Mouse (Mus musculus) CH12.LX (cell line): ENCODE measurements at regions not wholly inside any gene's neighbourhood (a gene's known extent, or its start where the extent isn't known, plus 50 kb on each side); places are given as distances from the start of the nearest gene placed in this dataset.
A peak's percentile ranks its signal among the peaks of the same experiment; 100 is the strongest.

ENCODE experiments used
- DNase-seq: peaks from one replicate; pipeline ENCODE4 v3.0.0-alpha.2; 2013; ENCODE audit errors: extremely low read depth
- H3K27ac ChIP-seq: 2 replicates; pipeline ENCODE4 v1.5.1; 2012; ENCODE audit warnings: low read depth, mild to moderate bottlenecking, control low read depth, moderate library complexity; ENCODE audit not compliant: insufficient read depth
- H3K27me3 ChIP-seq: replicated peaks from 2 replicates; pipeline ENCODE3; 2012; ENCODE audit warnings: inconsistent platforms
- H3K36me3 ChIP-seq, 2 experiments: replicated peaks in 1 of 2; 2 replicates each; pipeline versions ENCODE3 to v1.6.1; 2012; ENCODE audit warnings: inconsistent platforms in 1 of 2, low read length in 1 of 2, mild to moderate bottlenecking in 1 of 2, mixed read lengths in 1 of 2, moderate library complexity in 1 of 2; ENCODE audit not compliant: control insufficient read depth in 1 of 2, insufficient read depth in 1 of 2
- H3K4me1 ChIP-seq, 2 experiments: 2 replicates each; pipeline ENCODE4 v1.6.1; 2012; ENCODE audit warnings: inconsistent platforms in 1 of 2, moderate library complexity in 1 of 2; ENCODE audit not compliant: insufficient read depth in 2 of 2, control insufficient read depth in 1 of 2
- H3K4me2 ChIP-seq: 2 replicates; pipeline ENCODE4 v1.6.1; 2012; ENCODE audit warnings: low read depth, mild to moderate bottlenecking, control low read depth; ENCODE audit not compliant: poor library complexity, insufficient read depth, severe bottlenecking
- H3K4me3 ChIP-seq, 3 experiments: fragments of 150-350 bp in 1 of 3; sonication (generic) in 1 of 3; replicated peaks in 1 of 3; 2 replicates each; pipeline versions ENCODE3 to v1.5.1; 2011 to 2012; ENCODE audit warnings: low read depth in 2 of 3, low read length in 2 of 3, mild to moderate bottlenecking in 2 of 3, moderate library complexity in 2 of 3, control low read depth in 1 of 3, improper control_type of control experiment in 1 of 3, inconsistent platforms in 1 of 3, mixed read lengths in 1 of 3; ENCODE audit not compliant: poor library complexity in 1 of 3
- H3K79me2 ChIP-seq: replicated peaks from 2 replicates; pipeline ENCODE4 v1.6.1; 2012; ENCODE audit warnings: mild to moderate bottlenecking, moderate library complexity; ENCODE audit not compliant: control insufficient read depth, poor library complexity, insufficient read depth, severe bottlenecking; ENCODE audit errors: extremely low read depth
- H3K9ac ChIP-seq: 2 replicates; pipeline ENCODE4 v1.6.1; 2012; ENCODE audit warnings: low read depth, mild to moderate bottlenecking, control low read depth, moderate library complexity; ENCODE audit not compliant: insufficient read depth
- H3K9me3 ChIP-seq: replicated peaks from 2 replicates; pipeline ENCODE3; 2012; ENCODE audit warnings: low read length, inconsistent platforms, mixed read lengths
- BHLHE40 ChIP-seq: IDR thresholded peaks from 2 replicates; pipeline ENCODE4 v1.6.1; 2011; ENCODE audit warnings: mild to moderate bottlenecking, low read depth, low read length, improper control_type of control experiment
- CHD1 ChIP-seq: IDR thresholded peaks from 2 replicates; pipeline ENCODE4 v1.6.1; 2012; ENCODE audit warnings: low read depth, low read length, improper control_type of control experiment, inconsistent platforms
- CHD2 ChIP-seq: IDR thresholded peaks from 2 replicates; pipeline ENCODE4 v1.6.1; 2011; ENCODE audit warnings: low read length, improper control_type of control experiment
- CTCF ChIP-seq, 2 experiments: IDR thresholded peaks in 1 of 2; conservative IDR thresholded peaks in 1 of 2; 2 replicates each; pipeline ENCODE4 v1.5.1; 2011 to 2012; ENCODE audit warnings: low read depth in 2 of 2, low read length in 2 of 2, improper control_type of control experiment in 1 of 2, inconsistent platforms in 1 of 2, mild to moderate bottlenecking in 1 of 2, moderate library complexity in 1 of 2
- E2F4 ChIP-seq: IDR thresholded peaks from 2 replicates; pipeline ENCODE4 v1.6.1; 2011; ENCODE audit warnings: low read depth, low read length, improper control_type of control experiment; ENCODE audit not compliant: insufficient replicate concordance
- ELF1 ChIP-seq: IDR thresholded peaks from 2 replicates; pipeline ENCODE4 v1.6.1; 2014; ENCODE audit warnings: low read depth, mild to moderate bottlenecking, inconsistent platforms, low read length, improper control_type of control experiment
- ETS1 ChIP-seq: conservative IDR thresholded peaks from 2 replicates; pipeline ENCODE4 v1.6.1; 2012; ENCODE audit warnings: low read depth, mild to moderate bottlenecking, inconsistent platforms, low read length, improper control_type of control experiment, moderate library complexity
- GABPA ChIP-seq: IDR thresholded peaks from 2 replicates; pipeline ENCODE4 v1.6.1; 2012; ENCODE audit warnings: low read depth, low read length, improper control_type of control experiment, inconsistent platforms; ENCODE audit not compliant: insufficient replicate concordance
- HCFC1 ChIP-seq: IDR thresholded peaks from 2 replicates; pipeline ENCODE4 v1.6.1; 2012; ENCODE audit warnings: low read depth, mild to moderate bottlenecking, inconsistent platforms, low read length, improper control_type of control experiment
- MAFK ChIP-seq: IDR thresholded peaks from 2 replicates; pipeline ENCODE4 v1.6.1; 2011; ENCODE audit warnings: low read length, improper control_type of control experiment; ENCODE audit not compliant: insufficient replicate concordance
- MAZ ChIP-seq: IDR thresholded peaks from 2 replicates; pipeline ENCODE4 v1.6.1; 2012; ENCODE audit warnings: low read depth, mild to moderate bottlenecking, inconsistent platforms, low read length, improper control_type of control experiment, moderate library complexity
- MEF2A ChIP-seq: IDR thresholded peaks from 2 replicates; pipeline ENCODE4 v1.6.1; 2014; ENCODE audit warnings: low read depth, mild to moderate bottlenecking, inconsistent platforms, low read length, improper control_type of control experiment, borderline replicate concordance
- MXI1 ChIP-seq: IDR thresholded peaks from 2 replicates; pipeline ENCODE4 v1.6.1; 2011; ENCODE audit warnings: mild to moderate bottlenecking, low read depth, low read length, improper control_type of control experiment
- MYC ChIP-seq: IDR thresholded peaks from 2 replicates; pipeline ENCODE4 v1.6.1; 2011; ENCODE audit warnings: low read depth, mild to moderate bottlenecking, improper control_type of control experiment, low read length
- NELFE ChIP-seq: IDR thresholded peaks from 2 replicates; pipeline ENCODE4 v1.6.1; 2011; ENCODE audit warnings: low read depth, low read length, improper control_type of control experiment
- NRF1 ChIP-seq: IDR thresholded peaks from 2 replicates; pipeline ENCODE4 v1.6.1; 2014; ENCODE audit warnings: low read depth, mild to moderate bottlenecking, inconsistent platforms, low read length, improper control_type of control experiment, moderate library complexity
- POLR2A ChIP-seq: IDR thresholded peaks from 2 replicates; pipeline ENCODE4 v1.6.1; 2011; ENCODE audit warnings: low read depth, mild to moderate bottlenecking, improper control_type of control experiment, low read length
- POLR2AphosphoS2 ChIP-seq: IDR thresholded peaks from 2 replicates; pipeline ENCODE4 v1.6.1; 2011; ENCODE audit warnings: low read depth, low read length, improper control_type of control experiment
- RAD21 ChIP-seq: IDR thresholded peaks from 2 replicates; pipeline ENCODE4 v1.6.1; 2011; ENCODE audit warnings: low read depth, mild to moderate bottlenecking, low read length, improper control_type of control experiment, moderate library complexity
- RCOR1 ChIP-seq: conservative IDR thresholded peaks from 2 replicates; pipeline ENCODE4 v1.6.1; 2012; ENCODE audit warnings: low read depth, mild to moderate bottlenecking, inconsistent platforms, low read length, improper control_type of control experiment
- SMC3 ChIP-seq: IDR thresholded peaks from 2 replicates; pipeline ENCODE4 v1.6.1; 2011; ENCODE audit warnings: low read depth, low read length, improper control_type of control experiment
- TBP ChIP-seq: conservative IDR thresholded peaks from 2 replicates; pipeline ENCODE4 v1.6.1; 2011; ENCODE audit warnings: low read depth, low read length, improper control_type of control experiment
- TCF12 ChIP-seq: IDR thresholded peaks from 2 replicates; pipeline ENCODE4 v1.6.1; 2014; ENCODE audit warnings: low read depth, mild to moderate bottlenecking, inconsistent platforms, low read length, improper control_type of control experiment
- UBTF ChIP-seq: IDR thresholded peaks from 2 replicates; pipeline ENCODE4 v1.6.1; 2012; ENCODE audit warnings: low read depth, mild to moderate bottlenecking, inconsistent platforms, low read length, improper control_type of control experiment, moderate library complexity
- USF1 ChIP-seq: IDR thresholded peaks from 2 replicates; pipeline ENCODE4 v1.6.1; 2014; ENCODE audit warnings: low read depth, mild to moderate bottlenecking, inconsistent platforms, low read length, improper control_type of control experiment
- ZC3H11A ChIP-seq: IDR thresholded peaks from 2 replicates; pipeline ENCODE4 v1.6.1; 2012; ENCODE audit warnings: low read depth, mild to moderate bottlenecking, inconsistent platforms, low read length, improper control_type of control experiment
- ZKSCAN1 ChIP-seq: IDR thresholded peaks from 2 replicates; pipeline ENCODE4 v1.6.1; 2012; ENCODE audit warnings: low read depth, inconsistent platforms, low read length, improper control_type of control experiment, borderline replicate concordance
- ZMIZ1 ChIP-seq: IDR thresholded peaks from 2 replicates; pipeline ENCODE4 v1.6.1; 2012; ENCODE audit warnings: low read depth, mild to moderate bottlenecking, inconsistent platforms, low read length, improper control_type of control experiment
- dilution Hi-C: fragments of 300-500 bp; cut with MboI; formaldehyde crosslinking; loops from 2 replicates; pipeline ENCODE4 v1.14.3; 2020; ENCODE audit warnings: low sequenced_read_pairs; ENCODE audit not compliant: extremely low pct_unique_long_range_greater_than_20kb, extremely low pct_ligation_motif_present
- in situ Hi-C: fragments of 300-500 bp; cut with MboI; formaldehyde crosslinking; loops from 3 replicates; pipeline ENCODE4 v1.14.3; 2019; ENCODE audit warnings: low sequenced_read_pairs, low pct_ligation_motif_present, low pct_unique_long_range_greater_than_20kb, mixed read lengths

DNA sequence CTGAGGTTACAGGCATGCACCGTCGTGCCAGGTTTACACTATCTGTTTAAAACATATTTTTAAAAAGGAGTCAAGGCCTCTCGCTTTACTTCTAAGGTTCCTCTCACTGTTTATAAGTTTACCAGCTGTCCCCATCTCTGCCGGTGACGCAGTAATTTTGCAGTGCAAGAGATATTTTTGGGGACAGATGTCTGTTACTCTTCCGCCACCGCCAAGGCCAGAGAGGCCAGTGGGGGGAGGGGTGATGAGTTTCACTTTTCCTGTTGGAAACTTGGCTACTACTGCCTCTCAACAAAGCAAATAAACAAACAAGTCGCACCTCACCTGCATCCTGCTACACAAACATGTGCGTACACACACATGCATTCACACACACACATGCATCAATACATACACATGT lies 60.1 kb upstream of the Odc1 start:
- Histone ChIP-seq H3K9ac (no peak overlapping the region), H3K27ac (peak overlapping the region; percentile 72), H3K4me2 (0 out of 2 replicates have a peak overlapping the region, but pooled peaks have one; percentile 39), H3K79me2 (no peaks in the 10 kb centered on the region), H3K27me3 (no peaks in the 10 kb centered on the region)
- in situ Hi-C loops = no loop called here
- no peak for TF ChIP-seq ZMIZ1
- no peak for TF ChIP-seq CHD1
- no peak for TF ChIP-seq SMC3
- no peak for TF ChIP-seq NRF1
- no peak for TF ChIP-seq CTCF (conservative IDR thresholded peaks at IDR 0.05 in 1 of 2, IDR thresholded peaks at IDR 0.05 in 1 of 2; ENCODE audit: low read depth in 2 of 2, low read length in 2 of 2)
- TF ChIP-seq RAD21 = no peak
- TF ChIP-seq MYC = no peak
- TF ChIP-seq POLR2A = no peak
- TF ChIP-seq MAZ = no peak
- no peak for TF ChIP-seq TBP
- no peak for TF ChIP-seq RCOR1
- TF ChIP-seq ZC3H11A = no peak
- peak; percentile 83 for TF ChIP-seq MEF2A
- TF ChIP-seq UBTF = no peak
- TF ChIP-seq USF1 = no peak
- TF ChIP-seq BHLHE40 = 0 out of 2 replicates have a peak, but pooled peaks have one; percentile 18
- no peak for TF ChIP-seq MAFK
- peak; percentile 47; the same call in 1 of the 2 replicates for TF ChIP-seq CHD2
- 0 out of 2 replicates have a peak, but pooled peaks have one; percentile 39 for TF ChIP-seq ETS1
- TF ChIP-seq, all 38 proteins: peak for 4
- Histone ChIP-seq H3K9me3 (no peaks in the 10 kb centered on the region), H3K4me3 (peak overlapping the region in 1 of 3 experiments; percentile 62), H3K36me3 (no peaks in the 10 kb centered on the region), H3K4me1 (peaks cover 12 to 66% of the 10 kb centered on the region in 2 experiments)
- DNase-seq = peak; percentile 47
- dilution Hi-C loops = no loop called here

DNA sequence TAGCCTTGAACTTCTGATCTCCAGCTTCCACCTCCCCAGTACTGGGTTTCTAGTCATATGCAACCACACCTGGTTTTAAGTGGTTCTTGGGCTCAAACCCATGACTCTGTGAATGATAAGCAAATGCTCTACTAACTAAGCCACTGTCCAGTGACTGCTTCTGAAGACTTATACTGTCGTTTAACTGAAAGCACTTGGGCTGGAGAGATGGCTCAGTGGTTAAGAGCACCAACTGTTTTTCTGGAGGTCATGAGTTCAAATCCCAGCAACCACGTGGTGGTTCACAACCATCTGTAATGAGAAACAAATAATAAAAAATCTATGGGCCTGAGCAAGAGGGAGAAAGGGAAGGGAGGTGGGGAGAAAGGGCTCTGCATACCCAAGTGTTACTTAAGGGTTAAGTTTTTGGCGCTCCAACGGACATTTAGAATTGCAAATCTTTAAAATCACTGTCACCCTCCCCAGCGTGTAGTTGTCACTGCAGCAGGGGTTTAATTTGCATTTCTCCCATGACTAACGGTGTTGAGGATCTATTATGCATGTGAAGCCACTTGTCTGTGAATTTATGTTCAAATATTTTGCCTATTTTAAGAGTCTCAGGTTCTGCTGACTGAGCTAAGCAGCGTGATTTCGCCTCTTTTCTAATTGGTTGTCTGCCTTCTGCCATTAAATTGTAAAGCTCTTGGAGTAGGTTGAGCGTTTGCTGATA lies 58.4 kb upstream of the Odc1 start:
- dilution Hi-C loops (no loop called here), in situ Hi-C loops (no loop called here)
- DNase-seq = peak; percentile 87
- H3K36me3 ChIP-seq = no peaks in the 10 kb centered on the region
- H3K27ac ChIP-seq = peak overlapping the region; percentile 87
- peaks cover 12 to 69% of the 10 kb centered on the region in 2 experiments for H3K4me1 ChIP-seq
- H3K9me3 ChIP-seq = peaks cover 3% of the 10 kb centered on the region
- peak overlapping the region; percentile 10; the same call in 1 of the 2 replicates for H3K4me2 ChIP-seq
- H3K4me3 ChIP-seq = peak overlapping the region in 2 of 3 experiments; percentile 14 to 25
- no peaks in the 10 kb centered on the region for H3K27me3 ChIP-seq
- H3K79me2 ChIP-seq = no peaks in the 10 kb centered on the region
- peak overlapping the region; percentile 30 for H3K9ac ChIP-seq
- 0 out of 2 replicates have a peak, but pooled peaks have one; percentile 28 for TF ChIP-seq POLR2A
- no peak for TF ChIP-seq RAD21
- peak; percentile 63 for TF ChIP-seq MAZ
- TF ChIP-seq GABPA = no peak
- no peak for TF ChIP-seq POLR2AphosphoS2
- TF ChIP-seq TBP = peak; percentile 95
- no peak for TF ChIP-seq NRF1
- 0 out of 2 replicates have a peak, but pooled peaks have one; percentile 42 for TF ChIP-seq MXI1
- peak; percentile 88; the same call in 1 of the 2 replicates for TF ChIP-seq E2F4
- TF ChIP-seq CHD1 = 0 out of 2 replicates have a peak, but pooled peaks have one; percentile 35
- TF ChIP-seq ELF1 = peak; percentile 48; the same call in 1 of the 2 replicates
- peak; percentile 87 for TF ChIP-seq ETS1
- no peak for TF ChIP-seq ZKSCAN1
- TF ChIP-seq BHLHE40 = peak; percentile 91
- no peak for TF ChIP-seq RCOR1
- 0 out of 2 replicates have a peak, but pooled peaks have one; percentile 4 for TF ChIP-seq NELFE
- no peak; the same call in 1 of the 2 replicates for TF ChIP-seq HCFC1
- peak; percentile 58; the same call in 1 of the 2 replicates for TF ChIP-seq TCF12
- peak; percentile 39; the same call in 1 of the 2 replicates for TF ChIP-seq MYC
- no peak for TF ChIP-seq CHD2
